ENCODE assay signal across 7 mouse cellular contexts in the genomic region with DNA sequence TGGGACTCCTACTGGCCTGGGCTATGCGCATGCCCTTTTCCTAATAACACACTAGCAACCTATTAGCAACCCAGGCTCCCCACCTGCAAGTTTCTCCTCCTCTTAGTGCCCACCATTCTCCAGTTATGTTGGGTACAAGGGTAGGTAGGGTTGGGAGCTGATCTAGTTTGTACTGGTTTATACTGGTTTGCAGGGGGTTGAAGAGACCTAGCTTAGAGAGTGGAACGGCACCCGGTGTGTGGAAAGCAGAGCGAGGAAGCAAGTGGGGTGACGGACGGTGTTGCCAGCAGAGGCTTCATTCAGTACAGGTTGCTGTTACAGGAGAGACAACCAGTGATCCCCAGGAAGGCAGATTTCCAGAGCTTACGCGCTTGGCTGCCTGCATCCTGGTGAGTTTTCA. TPM values are rescaled to one million over a fixed set of nuclear protein-coding genes. Genes with fewer than 3 reads are reported as not detected.
DNase-seq lines count a peak whose midpoint lies in the region; ATAC-seq and TF ChIP-seq lines count a peak whose summit lies in the region.
"Not testable (repeated sequence)": the region's sequence is repeated elsewhere in the genome, so short reads cannot be mapped to it uniquely, and the experiment has no call there.

Gene Rnaset2b (plus strand): TSS at position 301 of the 400 bp plus-strand sequence.

- H3K4me2 ChIP-seq in forebrain, embryonic 15.5 days (replicated peaks); heart, embryonic 13.5 days; intestine, embryonic 14.5 days (ENCODE audit: low read length); lung, embryonic 14.5 days; neural tube, embryonic 12.5 days (replicated peaks): not testable (repeated sequence)

- not testable (repeated sequence) for TF ChIP-seq POLR2A in bone marrow macrophage, adult 2 months (IDR thresholded peaks at IDR 0.05; ENCODE audit: borderline replicate concordance, low read depth, low read length)

- H3K27ac ChIP-seq in bone marrow macrophage, adult 2 months (ENCODE audit: insufficient read depth, low read depth, low read length); forebrain, embryonic 15.5 days (replicated peaks); heart, embryonic 13.5 days (replicated peaks); intestine, embryonic 14.5 days (ENCODE audit: low read depth); lung, embryonic 14.5 days (ENCODE audit: low read depth); neural tube, embryonic 12.5 days: not testable (repeated sequence)

- not testable (repeated sequence) for ATAC-seq in forebrain, embryonic 15.5 days (replicated peaks); heart, embryonic 13.5 days (ENCODE audit: extremely low read depth, insufficient number of reproducible peaks, low FRiP score, low TSS enrichment); intestine, embryonic 14.5 days (replicated peaks; ENCODE audit: low FRiP score, low TSS enrichment, low read depth); lung, embryonic 14.5 days (ENCODE audit: insufficient read depth); neural tube, embryonic 12.5 days (ENCODE audit: low FRiP score, low read depth)

- TF ChIP-seq CTCF in bone marrow macrophage, adult 2 months (IDR thresholded peaks at IDR 0.05; ENCODE audit: low read depth, low read length); lung, embryonic 14.5 days (IDR thresholded peaks at IDR 0.05; ENCODE audit: low read depth): not testable (repeated sequence)

- H3K36me3 ChIP-seq in forebrain, embryonic 15.5 days; heart, embryonic 13.5 days; intestine, embryonic 14.5 days (ENCODE audit: control insufficient read depth, insufficient read depth, low read length); lung, embryonic 14.5 days (ENCODE audit: insufficient read depth); neural tube, embryonic 12.5 days: not testable (repeated sequence)

- not testable (repeated sequence) for H3K4me1 ChIP-seq in bone marrow macrophage, adult 2 months (ENCODE audit: control insufficient read depth, insufficient read depth, low read length); forebrain, embryonic 15.5 days; heart, embryonic 13.5 days; intestine, embryonic 14.5 days (replicated peaks; ENCODE audit: control insufficient read depth, insufficient read depth, low read length); lung, embryonic 14.5 days (ENCODE audit: insufficient read depth); neural tube, embryonic 12.5 days

- WGBS in forebrain, embryonic 15.5 days: 92% methylated on average over 1 of the region's 8 CpGs
- no CpG with 5 or more reads among the region's 8 CpGs for WGBS in heart, embryonic 13.5 days
- WGBS in intestine, embryonic 14.5 days: no CpG with 5 or more reads among the region's 8 CpGs
- WGBS in lung, embryonic 14.5 days: no CpG with 5 or more reads among the region's 8 CpGs
- 100% methylated on average over 1 of the region's 8 CpGs for WGBS in neural tube, embryonic 12.5 days

- not testable (repeated sequence) for H3K9me3 ChIP-seq in forebrain, embryonic 15.5 days; heart, embryonic 13.5 days; intestine, embryonic 14.5 days (ENCODE audit: control insufficient read depth, low read length); lung, embryonic 14.5 days (ENCODE audit: low read depth, low read length); neural tube, embryonic 12.5 days

- not testable (repeated sequence) for DNase-seq in intestine, embryonic 14.5 days (ENCODE audit: low spot score); left cerebral cortex, postnatal 10 days (ENCODE audit: extremely low spot score in 1 of 2, low spot score in 2 of 2); lung, embryonic 14.5 days

- H3K4me3 ChIP-seq in bone marrow macrophage, adult 2 months (ENCODE audit: insufficient read depth, low read length); forebrain, embryonic 15.5 days; heart, embryonic 13.5 days; intestine, embryonic 14.5 days (ENCODE audit: low read depth, low read length); lung, embryonic 14.5 days (ENCODE audit: low read depth, low read length); neural tube, embryonic 12.5 days: not testable (repeated sequence)

- not testable (repeated sequence) for H3K9ac ChIP-seq in forebrain, embryonic 15.5 days (replicated peaks); heart, embryonic 13.5 days; intestine, embryonic 14.5 days (ENCODE audit: low read length); lung, embryonic 14.5 days; neural tube, embryonic 12.5 days

- intact Hi-C loops in left cerebral cortex, postnatal 10 days (cut with DNase I): not testable (repeated sequence)

- not testable (repeated sequence) for H3K27me3 ChIP-seq in forebrain, embryonic 15.5 days; heart, embryonic 13.5 days (replicated peaks); intestine, embryonic 14.5 days (replicated peaks; ENCODE audit: control insufficient read depth, insufficient read depth, low read length); lung, embryonic 14.5 days (ENCODE audit: insufficient read depth, low read length); neural tube, embryonic 12.5 days (replicated peaks)

RNA-seq across cellular contexts. Expression of gene Rnaset2b, which starts in this region (rescaled TPM):
- 414 and 421 TPM in 2 replicates for polyA plus RNA-seq in bone marrow macrophage, adult 2 months (2012; ENCODE audit: insufficient read depth, insufficient read length, missing spikeins)
- 85.4 and 96.0 TPM in 2 replicates for polyA plus RNA-seq in forebrain, embryonic 15.5 days (2015; fragmentation: Nextera tagmentation; extraction: Ambion mirVana)
- polyA plus RNA-seq in heart, embryonic 13.5 days (2015; fragmentation: Nextera tagmentation; extraction: Ambion mirVana): 245 and 276 TPM in 2 replicates
- polyA plus RNA-seq in intestine, embryonic 14.5 days (2014; fragmentation: Nextera tagmentation; extraction: Ambion mirVana): 207 and 216 TPM in 2 replicates
- total RNA-seq in left cerebral cortex, postnatal 10 days (2021): 10 to 100 TPM; 31.2 to 39.2 TPM
- polyA plus RNA-seq in lung, embryonic 14.5 days (2014; fragmentation: Nextera tagmentation; extraction: Ambion mirVana): 220 and 234 TPM in 2 replicates
- 105 and 110 TPM in 2 replicates for polyA plus RNA-seq in neural tube, embryonic 12.5 days (2016; fragmentation: Nextera tagmentation; extraction: Ambion mirVana)
